Mouse (Mus musculus): ENCODE measurements at regions not wholly inside any gene's neighbourhood (a gene's known extent, or its start where the extent isn't known, plus 50 kb on each side); places are given as distances from the start of the nearest gene placed in this dataset.

GRCm38 (mm10) chr14:105619449-105619848, 277.2 kb downstream of the Spry2 start:
- no peak for TF ChIP-seq GATA1 (IDR thresholded peaks at IDR 0.05; ENCODE audit: low read length)
- TF ChIP-seq TAL1 (IDR thresholded peaks at IDR 0.05; ENCODE audit: low read length): no peak

GRCm38 (mm10) chr14:105615766-105616165, 280.9 kb downstream of the Spry2 start:
- H3K4me3 ChIP-seq (replicated peaks): no peak overlapping the region
- H3K27me3 ChIP-seq (ENCODE audit: control insufficient read depth): no peaks in the 10 kb centered on the region
- TF ChIP-seq GATA1 (IDR thresholded peaks at IDR 0.05; ENCODE audit: low read length) (no peak), TAL1 (IDR thresholded peaks at IDR 0.05; ENCODE audit: low read length) (no peak)
- H3K36me3 ChIP-seq (ENCODE audit: control insufficient read depth): no peaks in the 10 kb centered on the region
- H3K9me3 ChIP-seq (ENCODE audit: control insufficient read depth, low read length): 0 out of 2 replicates have a peak, but pooled peaks cover 3% of the 10 kb centered on the region
- H3K4me1 ChIP-seq (ENCODE audit: control insufficient read depth): no peaks in the 10 kb centered on the region

More at GRCm38 (mm10) chr14:105619449-105619848, 277.2 kb downstream of the Spry2 start:
- no peak overlapping the region for H3K4me3 ChIP-seq (replicated peaks)
- no peaks in the 10 kb centered on the region for H3K4me1 ChIP-seq (ENCODE audit: control insufficient read depth)
- H3K9me3 ChIP-seq (ENCODE audit: control insufficient read depth, low read length): peaks cover 7% of the 10 kb centered on the region; the same call in 1 of the 2 replicates
- H3K27me3 ChIP-seq (ENCODE audit: control insufficient read depth): no peaks in the 10 kb centered on the region
- no peaks in the 10 kb centered on the region for H3K36me3 ChIP-seq (ENCODE audit: control insufficient read depth)

GRCm38 (mm10) chr14:105612794-105613193, 283.8 kb downstream of the Spry2 start:
- H3K9me3 ChIP-seq (ENCODE audit: control insufficient read depth, low read length): no peaks in the 10 kb centered on the region
- no peaks in the 10 kb centered on the region for H3K27me3 ChIP-seq (ENCODE audit: control insufficient read depth)
- TF ChIP-seq GATA1 (IDR thresholded peaks at IDR 0.05; ENCODE audit: low read length): no peak
- no peak for TF ChIP-seq TAL1 (IDR thresholded peaks at IDR 0.05; ENCODE audit: low read length)
- H3K4me3 ChIP-seq (replicated peaks): no peak overlapping the region
- no peaks in the 10 kb centered on the region for H3K4me1 ChIP-seq (ENCODE audit: control insufficient read depth)
- no peaks in the 10 kb centered on the region for H3K36me3 ChIP-seq (ENCODE audit: control insufficient read depth)

- H3K4me1 ChIP-seq (ENCODE audit: control insufficient read depth): no peaks in the 10 kb centered on the region
- H3K9me3 ChIP-seq (ENCODE audit: control insufficient read depth, low read length): no peaks in the 10 kb centered on the region
- no peak overlapping the region for H3K4me3 ChIP-seq (replicated peaks)
- H3K27me3 ChIP-seq (ENCODE audit: control insufficient read depth): no peaks in the 10 kb centered on the region
- TF ChIP-seq GATA1 (IDR thresholded peaks at IDR 0.05; ENCODE audit: low read length) (no peak), TAL1 (IDR thresholded peaks at IDR 0.05; ENCODE audit: low read length) (no peak)
- H3K36me3 ChIP-seq (ENCODE audit: control insufficient read depth): no peaks in the 10 kb centered on the region
Observed at GRCm38 (mm10) chr14:105608804-105609203, 287.8 kb downstream of the Spry2 start.

- H3K36me3 ChIP-seq (ENCODE audit: control insufficient read depth): no peaks in the 10 kb centered on the region
- no peaks in the 10 kb centered on the region for H3K4me1 ChIP-seq (ENCODE audit: control insufficient read depth)
- H3K27me3 ChIP-seq (ENCODE audit: control insufficient read depth): no peaks in the 10 kb centered on the region
- TF ChIP-seq TAL1 (IDR thresholded peaks at IDR 0.05; ENCODE audit: low read length) (no peak), GATA1 (IDR thresholded peaks at IDR 0.05; ENCODE audit: low read length) (no peak)
- H3K4me3 ChIP-seq (replicated peaks): no peak overlapping the region
- H3K9me3 ChIP-seq (ENCODE audit: control insufficient read depth, low read length): peaks cover 2% of the 10 kb centered on the region; the same call in 1 of the 2 replicates
Observed at GRCm38 (mm10) chr14:105606551-105606950, 290.1 kb downstream of the Spry2 start.

- Histone ChIP-seq H3K27me3 (ENCODE audit: control insufficient read depth) (no peaks in the 10 kb centered on the region), H3K36me3 (ENCODE audit: control insufficient read depth) (no peaks in the 10 kb centered on the region), H3K4me1 (ENCODE audit: control insufficient read depth) (no peaks in the 10 kb centered on the region), H3K9me3 (ENCODE audit: control insufficient read depth, low read length) (peaks cover 2% of the 10 kb centered on the region; the same call in 1 of the 2 replicates), H3K4me3 (replicated peaks) (no peak overlapping the region)
- no peak for TF ChIP-seq TAL1 (IDR thresholded peaks at IDR 0.05; ENCODE audit: low read length)
- TF ChIP-seq GATA1 (IDR thresholded peaks at IDR 0.05; ENCODE audit: low read length): no peak
Observed at GRCm38 (mm10) chr14:105604451-105604850, 292.2 kb downstream of the Spry2 start.

GRCm38 (mm10) chr14:105603047-105603461, 293.6 kb downstream of the Spry2 start:
- no peaks in the 10 kb centered on the region for H3K27me3 ChIP-seq (ENCODE audit: control insufficient read depth)
- H3K9me3 ChIP-seq (ENCODE audit: control insufficient read depth, low read length): peaks cover 2% of the 10 kb centered on the region; the same call in 1 of the 2 replicates
- TF ChIP-seq TAL1 (IDR thresholded peaks at IDR 0.05; ENCODE audit: low read length) (no peak), GATA1 (IDR thresholded peaks at IDR 0.05; ENCODE audit: low read length) (no peak)
- no peak overlapping the region for H3K4me3 ChIP-seq (replicated peaks)
- H3K36me3 ChIP-seq (ENCODE audit: control insufficient read depth): no peaks in the 10 kb centered on the region
- no peaks in the 10 kb centered on the region for H3K4me1 ChIP-seq (ENCODE audit: control insufficient read depth)

GRCm38 (mm10) chr14:105599550-105600453, 296.8 kb downstream of the Spry2 start:
- Histone ChIP-seq H3K4me1 (ENCODE audit: control insufficient read depth) (no peaks in the 10 kb centered on the region), H3K36me3 (ENCODE audit: control insufficient read depth) (no peaks in the 10 kb centered on the region), H3K9me3 (ENCODE audit: control insufficient read depth, low read length) (peaks cover 2% of the 10 kb centered on the region; the same call in 1 of the 2 replicates), H3K27me3 (ENCODE audit: control insufficient read depth) (no peaks in the 10 kb centered on the region), H3K4me3 (replicated peaks) (no peak overlapping the region)
- TF ChIP-seq GATA1 (IDR thresholded peaks at IDR 0.05; ENCODE audit: low read length): no peak
- no peak for TF ChIP-seq TAL1 (IDR thresholded peaks at IDR 0.05; ENCODE audit: low read length)

- Histone ChIP-seq H3K36me3 (ENCODE audit: control insufficient read depth) (no peaks in the 10 kb centered on the region), H3K4me1 (ENCODE audit: control insufficient read depth) (no peaks in the 10 kb centered on the region), H3K27me3 (ENCODE audit: control insufficient read depth) (no peaks in the 10 kb centered on the region), H3K9me3 (ENCODE audit: control insufficient read depth, low read length) (peaks cover 18% of the 10 kb centered on the region), H3K4me3 (replicated peaks) (no peak overlapping the region)
- TF ChIP-seq TAL1 (IDR thresholded peaks at IDR 0.05; ENCODE audit: low read length) (no peak), GATA1 (IDR thresholded peaks at IDR 0.05; ENCODE audit: low read length) (no peak)
Observed at GRCm38 (mm10) chr14:105589751-105590150, 306.9 kb downstream of the Spry2 start.
